Mouse (Mus musculus): ENCODE data around the gene Gtpbp10. TPM values are rescaled to one million over a fixed set of nuclear protein-coding genes. Genes with fewer than 3 reads are reported as not detected.

Gtpbp10 gene
- polyA plus RNA-seq (2014; fragmentation: Illumina TruSeq; extraction: RNeasy Lipid Tissue Mini Kit (QIAGEN cat#74804); ENCODE audit: low replicate concordance) = 35.4 TPM

DNA sequence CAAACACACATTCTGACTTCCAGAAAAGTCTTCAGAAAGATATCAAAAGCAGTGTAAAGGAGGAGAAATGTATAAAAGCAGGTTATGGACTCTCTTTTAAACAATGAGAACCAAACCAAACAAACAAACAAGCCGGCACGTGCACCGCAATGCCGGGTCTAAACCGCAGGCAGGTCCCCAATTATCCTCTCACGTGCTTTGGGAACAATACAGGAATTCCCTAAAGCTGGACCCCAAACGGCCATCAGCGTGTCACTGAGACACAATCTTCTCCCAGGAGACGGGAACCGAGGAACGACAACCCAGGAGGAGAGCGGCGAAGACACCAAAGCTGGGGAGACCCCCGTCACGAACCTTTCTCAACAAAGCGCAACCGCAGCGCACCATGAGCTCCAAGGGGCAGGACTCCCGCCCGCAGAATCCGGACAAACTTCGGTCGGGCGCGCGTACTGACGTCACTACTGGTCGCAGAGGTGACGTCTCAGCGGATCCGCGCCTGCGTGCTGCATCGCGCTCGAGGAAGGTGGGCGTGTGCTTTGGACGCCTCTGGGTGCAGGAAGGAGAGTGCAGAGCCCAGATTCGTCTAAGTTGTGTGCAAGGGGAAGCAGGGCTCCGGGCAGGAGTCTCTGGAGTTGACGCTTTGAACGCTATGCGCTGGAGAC lies at the start of gene Gtpbp10:
Gtpbp10 (minus strand) TSS at position 460 of the 662 bp plus-strand sequence.

DNA sequence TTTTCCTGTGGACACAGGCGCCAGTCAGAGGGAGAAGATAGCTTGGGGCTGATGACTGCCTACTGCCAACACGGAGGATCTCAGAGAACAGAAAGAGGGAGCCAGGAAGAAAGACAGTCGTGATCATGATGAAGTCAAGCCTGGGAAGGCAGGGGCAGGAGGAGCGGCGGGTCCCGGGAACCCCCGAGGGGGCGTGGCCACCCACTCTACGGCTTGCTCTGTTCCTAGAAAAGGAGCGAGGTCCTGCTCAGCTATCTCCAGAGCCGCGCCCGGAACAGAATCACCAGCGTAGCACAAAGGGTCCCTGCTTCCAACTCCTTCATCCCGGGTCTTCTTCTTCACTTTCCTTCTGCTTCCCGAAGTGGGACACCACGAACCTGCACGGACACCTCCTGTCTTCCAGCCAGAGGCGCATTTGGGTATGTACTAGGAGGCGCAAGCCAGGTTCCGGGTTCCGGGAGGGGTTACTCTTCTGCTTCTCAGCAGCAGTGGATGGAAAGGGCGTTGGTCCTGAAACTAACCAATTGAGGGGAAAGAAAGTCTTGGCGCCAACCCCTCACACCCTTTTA lies 14.5 kb upstream of the Gtpbp10 start, which contains the start of gene Gm8773:
Gm8773 (plus strand) TSS at position 51 of the 569 bp plus-strand sequence.

DNA sequence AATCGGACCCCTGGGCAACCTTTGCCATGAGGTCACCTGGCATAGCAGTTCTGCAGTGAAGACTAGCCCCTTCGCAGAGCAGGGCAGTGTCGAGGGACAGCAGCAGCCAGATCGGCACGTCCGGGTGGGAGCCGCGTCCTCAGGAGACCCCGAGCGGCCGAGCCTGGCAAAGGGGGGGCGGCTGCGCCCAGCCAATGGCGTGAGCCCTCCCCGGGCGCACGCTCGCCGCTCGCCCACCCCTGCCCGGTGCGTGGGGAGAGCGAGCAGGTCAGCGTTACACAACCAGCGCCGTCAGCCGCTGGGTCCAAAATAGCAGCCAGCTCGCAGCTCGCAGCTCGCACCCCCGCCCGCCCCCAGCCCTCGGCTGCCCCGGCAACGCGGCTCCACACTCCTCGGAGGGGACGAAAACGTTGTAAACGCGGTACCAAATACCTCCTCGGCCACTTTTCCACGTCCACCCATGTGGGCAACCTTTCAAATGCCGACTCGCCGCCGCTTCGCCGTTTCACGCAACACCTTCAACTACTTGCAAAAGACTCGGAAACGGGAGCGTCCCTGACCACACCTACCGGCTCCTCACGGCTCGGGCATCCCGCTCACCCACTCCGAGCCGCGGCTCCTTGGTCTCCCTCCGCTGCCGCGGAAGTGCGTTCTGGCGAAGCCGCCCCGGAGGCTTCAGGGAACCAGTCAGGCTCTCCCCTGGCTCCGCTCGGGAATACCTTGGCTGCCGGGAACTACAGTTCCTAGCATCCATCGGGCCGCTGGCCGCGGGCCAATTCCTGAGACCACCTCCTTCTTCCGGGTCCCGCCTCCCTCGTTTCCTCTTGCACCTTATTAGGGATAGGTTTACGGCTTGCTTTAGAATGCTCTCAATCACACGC lies 44.9 kb downstream of the Gtpbp10 start, which contains the start of gene Cldn12:
Cldn12 (minus strand) TSS at position 763 of the 881 bp plus-strand sequence.

Other genes with a start within 250 kb of the Gtpbp10 start
- gene Cdk14, start 139.2 kb downstream of the Gtpbp10 start, polyA plus RNA-seq (2014; fragmentation: Illumina TruSeq; extraction: RNeasy Lipid Tissue Mini Kit (QIAGEN cat#74804); ENCODE audit: low replicate concordance) = 3.6 TPM
- gene 1700015F17Rik, start 80.4 kb downstream of the Gtpbp10 start, polyA plus RNA-seq (2014; fragmentation: Illumina TruSeq; extraction: RNeasy Lipid Tissue Mini Kit (QIAGEN cat#74804); ENCODE audit: low replicate concordance) = not detected
- gene Cldn12, start 44.6 kb downstream of the Gtpbp10 start, polyA plus RNA-seq (2014; fragmentation: Illumina TruSeq; extraction: RNeasy Lipid Tissue Mini Kit (QIAGEN cat#74804); ENCODE audit: low replicate concordance) = 83.9 TPM
- gene Gm8773, start 14.3 kb upstream of the Gtpbp10 start, polyA plus RNA-seq (2014; fragmentation: Illumina TruSeq; extraction: RNeasy Lipid Tissue Mini Kit (QIAGEN cat#74804); ENCODE audit: low replicate concordance) = 0.71 TPM
- 2.3 TPM for gene Cfap69, start 104.7 kb upstream of the Gtpbp10 start, polyA plus RNA-seq (2014; fragmentation: Illumina TruSeq; extraction: RNeasy Lipid Tissue Mini Kit (QIAGEN cat#74804); ENCODE audit: low replicate concordance)
- gene Steap2, start 135.0 kb upstream of the Gtpbp10 start, polyA plus RNA-seq (2014; fragmentation: Illumina TruSeq; extraction: RNeasy Lipid Tissue Mini Kit (QIAGEN cat#74804); ENCODE audit: low replicate concordance) = 10.5 TPM
- 2.3 TPM for gene Steap1, start 189.8 kb upstream of the Gtpbp10 start, polyA plus RNA-seq (2014; fragmentation: Illumina TruSeq; extraction: RNeasy Lipid Tissue Mini Kit (QIAGEN cat#74804); ENCODE audit: low replicate concordance)

Measured in small intestine, adult 10 weeks (tissue).